Mouse (Mus musculus) cerebellum, postnatal 14 days (tissue): ENCODE measurements at regions not wholly inside any gene's neighbourhood (a gene's known extent, or its start where the extent isn't known, plus 50 kb on each side); places are given as distances from the start of the nearest gene placed in this dataset.

ENCODE experiments used
- DNase-seq, 2 experiments: peaks; one replicate each; pipeline ENCODE4 v3.0.0; 2021; ENCODE audit warnings: mixed read lengths in 2 of 2

- DNase-seq = no peak
Observed at GRCm38 (mm10) chr12:32273474-32273873, 65.0 kb upstream of the Pik3cg start.

- DNase-seq = peak; percentile 47 to 53
Observed at GRCm38 (mm10) chr12:32279861-32280260, 71.4 kb upstream of the Pik3cg start.

- peak; percentile 14 to 25 for DNase-seq
Observed at GRCm38 (mm10) chr12:32280309-32280708, 71.8 kb upstream of the Pik3cg start.

- no peak for DNase-seq
Observed at GRCm38 (mm10) chr12:32282371-32283163, 74.1 kb upstream of the Pik3cg start.

GRCm38 (mm10) chr12:32285039-32285438, 76.6 kb upstream of the Pik3cg start:
- DNase-seq = no peak

- no peak for DNase-seq
Observed at GRCm38 (mm10) chr12:32286652-32287051, 78.2 kb upstream of the Pik3cg start.

- no peak for DNase-seq
Observed at GRCm38 (mm10) chr12:32291145-32291544, 82.7 kb upstream of the Pik3cg start.

- peak; percentile 62 to 73 for DNase-seq
Observed at GRCm38 (mm10) chr12:32291962-32292748, 83.7 kb upstream of the Pik3cg start.

- DNase-seq = peak in 1 of 2 experiments; percentile 7
Observed at GRCm38 (mm10) chr12:32292749-32293128, 84.3 kb upstream of the Pik3cg start.

GRCm38 (mm10) chr12:32297431-32297830, 81.1 kb upstream of the Ccdc71l start:
- no peak for DNase-seq

- no peak for DNase-seq
Observed at GRCm38 (mm10) chr12:32299714-32300113, 78.8 kb upstream of the Ccdc71l start.

- DNase-seq = no peak
Observed at GRCm38 (mm10) chr12:32305736-32306135, 72.8 kb upstream of the Ccdc71l start.

GRCm38 (mm10) chr12:32306326-32306725, 72.2 kb upstream of the Ccdc71l start:
- no peak for DNase-seq

GRCm38 (mm10) chr12:32307280-32308006, 71.1 kb upstream of the Ccdc71l start:
- no peak for DNase-seq

GRCm38 (mm10) chr12:32315099-32315783, 63.3 kb upstream of the Ccdc71l start:
- DNase-seq = no peak
